In genomic region chr1:135731897-135732684, GRCm38 (mm10) we compare ENCODE assay signal across 8 mouse cellular contexts. TPM values are rescaled to one million over a fixed set of nuclear protein-coding genes. Genes with fewer than 3 reads are reported as not detected.
A peak's percentile ranks its signal among the peaks of the same experiment; 100 is the strongest.
DNase-seq lines count a peak whose midpoint lies in the region; ATAC-seq and TF ChIP-seq lines count a peak whose summit lies in the region.

No protein-coding gene starts in this region.

- TF ChIP-seq CTCF in cortical plate, adult 2 months (IDR thresholded peaks at IDR 0.05; ENCODE audit: extremely low read depth, insufficient read depth, low read length) = no peak
- TF ChIP-seq CTCF in lung, embryonic 14.5 days (IDR thresholded peaks at IDR 0.05; ENCODE audit: low read depth) = no peak

- 0 out of 2 replicates have a peak, but pooled peaks cover 7% of the 10 kb centered on the region for H3K27me3 ChIP-seq in hindbrain, embryonic 13.5 days
- H3K27me3 ChIP-seq in lung, embryonic 14.5 days (ENCODE audit: insufficient read depth, low read length) = no peaks in the 10 kb centered on the region

- WGBS in hindbrain, embryonic 13.5 days = 44% methylated on average over 11 of the region's 11 CpGs
- WGBS in lung, embryonic 14.5 days = 9% methylated on average over 11 of the region's 11 CpGs

- peak overlapping the region; percentile 74 for H3K27ac ChIP-seq in cortical plate, adult 2 months (ENCODE audit: insufficient read depth, low read length)
- peak overlapping the region; percentile 40; the same call in 1 of the 2 replicates for H3K27ac ChIP-seq in hindbrain, embryonic 13.5 days
- H3K27ac ChIP-seq in lung, embryonic 14.5 days (ENCODE audit: low read depth) = peak overlapping the region; percentile 99

- TF ChIP-seq POLR2A in cortical plate, adult 2 months (IDR thresholded peaks at IDR 0.05; ENCODE audit: extremely low read depth, insufficient read depth, low read length) = no peak

- peak overlapping the region; percentile 45; the same call in 1 of the 2 replicates for H3K4me3 ChIP-seq in cortical plate, adult 2 months (ENCODE audit: insufficient read depth, low read length)
- no peak overlapping the region for H3K4me3 ChIP-seq in hindbrain, embryonic 13.5 days
- peak overlapping the region; percentile 68 for H3K4me3 ChIP-seq in lung, embryonic 14.5 days (ENCODE audit: low read depth, low read length)

- peak; percentile 76 for DNase-seq in MN1 (ENCODE audit: low spot score)
- peak; percentile 96 for DNase-seq in lung, embryonic 14.5 days
- no peak for DNase-seq in right cerebral cortex, adult 18-20 months
- no peak for DNase-seq in ovary, postnatal 36 days (ENCODE audit: low spot score)
- no peak for DNase-seq in urinary bladder, postnatal 10 days (ENCODE audit: low spot score)

- no peaks in the 10 kb centered on the region for H3K36me3 ChIP-seq in hindbrain, embryonic 13.5 days
- peaks cover 24% of the 10 kb centered on the region; the same call in 1 of the 2 replicates for H3K36me3 ChIP-seq in lung, embryonic 14.5 days (ENCODE audit: insufficient read depth)

- no peak for ATAC-seq in hindbrain, embryonic 13.5 days (ENCODE audit: low FRiP score)
- peak; percentile 88 for ATAC-seq in lung, embryonic 14.5 days (ENCODE audit: insufficient read depth)
- no peak for ATAC-seq in megakaryocyte, adult 5-6 weeks (ENCODE audit: poor library complexity, severe bottlenecking)

- H3K4me2 ChIP-seq in hindbrain, embryonic 13.5 days = no peak overlapping the region
- peak overlapping the region; percentile 90 for H3K4me2 ChIP-seq in lung, embryonic 14.5 days

- H3K9me3 ChIP-seq in hindbrain, embryonic 13.5 days = no peaks in the 10 kb centered on the region
- H3K9me3 ChIP-seq in lung, embryonic 14.5 days (ENCODE audit: low read depth, low read length) = no peaks in the 10 kb centered on the region

- H3K4me1 ChIP-seq in cortical plate, adult 2 months (ENCODE audit: control insufficient read depth, insufficient read depth, low read length) = peaks cover 1% of the 10 kb centered on the region; the same call in 1 of the 2 replicates
- peaks cover 65% of the 10 kb centered on the region for H3K4me1 ChIP-seq in hindbrain, embryonic 13.5 days (replicated peaks)
- peaks cover 65% of the 10 kb centered on the region for H3K4me1 ChIP-seq in lung, embryonic 14.5 days (ENCODE audit: insufficient read depth)

- H3K9ac ChIP-seq in hindbrain, embryonic 13.5 days = no peak overlapping the region
- peak overlapping the region; percentile 82 for H3K9ac ChIP-seq in lung, embryonic 14.5 days

RNA-seq across cellular contexts. Expression of gene Csrp1, which starts 12.2 kb away (rescaled TPM):
- polyA plus RNA-seq in cortical plate, adult 2 months (2012; rRNA removed) = 346 and 369 TPM in 2 replicates
- polyA plus RNA-seq in hindbrain, embryonic 13.5 days (2015; fragmentation: Nextera tagmentation; extraction: Ambion mirVana) = 22.9 and 25.3 TPM in 2 replicates
- polyA plus RNA-seq in lung, embryonic 14.5 days (2014; fragmentation: Nextera tagmentation; extraction: Ambion mirVana) = 271 and 297 TPM in 2 replicates
- total RNA-seq in megakaryocyte, adult 5-6 weeks (2015) = 86.2 and 87.6 TPM in 2 replicates
- total RNA-seq in megakaryocyte, adult 5-6 weeks (2017) = 99.9 and 100 TPM in 2 replicates

RNA-seq across cellular contexts. Expression of gene Phlda3, which starts 33.8 kb away (rescaled TPM):
- 55.8 and 57.3 TPM in 2 replicates for polyA plus RNA-seq in cortical plate, adult 2 months (2012; rRNA removed)
- polyA plus RNA-seq in hindbrain, embryonic 13.5 days (2015; fragmentation: Nextera tagmentation; extraction: Ambion mirVana) = 19.6 and 20.6 TPM in 2 replicates
- polyA plus RNA-seq in lung, embryonic 14.5 days (2014; fragmentation: Nextera tagmentation; extraction: Ambion mirVana) = 75.4 and 79.5 TPM in 2 replicates
- 0.75 TPM in 1 of 2 replicates, not detected in the other for total RNA-seq in megakaryocyte, adult 5-6 weeks (2015)
- total RNA-seq in megakaryocyte, adult 5-6 weeks (2017) = 0.22 and 1.2 TPM in 2 replicates

RNA-seq across cellular contexts. Expression of gene Tnni1, which starts 47.1 kb away (rescaled TPM):
- polyA plus RNA-seq in cortical plate, adult 2 months (2012; rRNA removed) = 17.4 and 18.8 TPM in 2 replicates
- 5.6 and 6.0 TPM in 2 replicates for polyA plus RNA-seq in hindbrain, embryonic 13.5 days (2015; fragmentation: Nextera tagmentation; extraction: Ambion mirVana)
- 11.4 and 63.9 TPM in 2 replicates for polyA plus RNA-seq in lung, embryonic 14.5 days (2014; fragmentation: Nextera tagmentation; extraction: Ambion mirVana)
- total RNA-seq in megakaryocyte, adult 5-6 weeks (2015) = 0.36 and 0.45 TPM in 2 replicates
- not detected in 2 replicates for total RNA-seq in megakaryocyte, adult 5-6 weeks (2017)

Comparison
In these comparisons a context has a peak if more than half of its experiments do, and no peak if none do; other contexts are left out.
1. DNase-seq: peak in MN1 (single experiment) and lung, embryonic 14.5 days (single experiment); none in right cerebral cortex, adult 18-20 months (single experiment), ovary, postnatal 36 days (single experiment) and urinary bladder, postnatal 10 days (single experiment).
2. H3K27ac ChIP-seq: peak in every context shown above with its lines; median percentile 99 in lung, embryonic 14.5 days; 74 in cortical plate, adult 2 months; 40 in hindbrain, embryonic 13.5 days.
3. RNA of gene Csrp1, which starts 12.2 kb away (polyA plus RNA-seq): 346 to 369 TPM in cortical plate, adult 2 months and 271 to 297 TPM in lung, embryonic 14.5 days; 22.9 to 25.3 TPM in hindbrain, embryonic 13.5 days; every median in the first group is over 10 times any median in the second.